Mouse (Mus musculus): ENCODE results near the gene Rfpl4.

- TF ChIP-seq CHD2 (IDR thresholded peaks at IDR 0.05; ENCODE audit: low read depth, low read length) (no peak), ZC3H11A (IDR thresholded peaks at IDR 0.05; ENCODE audit: borderline replicate concordance, low read depth, low read length) (no peak)
Measured at GRCm38 (mm10) chr7:5081939-5082338, 34.8 kb downstream of the Rfpl4 start.

Measured in ES-E14 (cell line).